Mouse (Mus musculus) E14TG2a.4 (cell line): ENCODE measurements around the gene Olfr836.
"Not testable (repeated sequence)": the region's sequence is repeated elsewhere in the genome, so short reads cannot be mapped to it uniquely, and the experiment has no call there.

Source experiments
- CTCF ChIP-seq: conservative IDR thresholded peaks from 2 replicates; pipeline ENCODE4 v1.5.1; 2014; ENCODE audit warnings: low read length
- NANOG ChIP-seq: IDR thresholded peaks from 2 replicates; pipeline ENCODE4 v1.6.1; 2014; ENCODE audit warnings: borderline replicate concordance, low read length, mixed read lengths
- POU5F1 ChIP-seq: IDR thresholded peaks from 2 replicates; pipeline ENCODE4 v1.6.1; 2014; ENCODE audit warnings: low read length, borderline replicate concordance

DNA sequence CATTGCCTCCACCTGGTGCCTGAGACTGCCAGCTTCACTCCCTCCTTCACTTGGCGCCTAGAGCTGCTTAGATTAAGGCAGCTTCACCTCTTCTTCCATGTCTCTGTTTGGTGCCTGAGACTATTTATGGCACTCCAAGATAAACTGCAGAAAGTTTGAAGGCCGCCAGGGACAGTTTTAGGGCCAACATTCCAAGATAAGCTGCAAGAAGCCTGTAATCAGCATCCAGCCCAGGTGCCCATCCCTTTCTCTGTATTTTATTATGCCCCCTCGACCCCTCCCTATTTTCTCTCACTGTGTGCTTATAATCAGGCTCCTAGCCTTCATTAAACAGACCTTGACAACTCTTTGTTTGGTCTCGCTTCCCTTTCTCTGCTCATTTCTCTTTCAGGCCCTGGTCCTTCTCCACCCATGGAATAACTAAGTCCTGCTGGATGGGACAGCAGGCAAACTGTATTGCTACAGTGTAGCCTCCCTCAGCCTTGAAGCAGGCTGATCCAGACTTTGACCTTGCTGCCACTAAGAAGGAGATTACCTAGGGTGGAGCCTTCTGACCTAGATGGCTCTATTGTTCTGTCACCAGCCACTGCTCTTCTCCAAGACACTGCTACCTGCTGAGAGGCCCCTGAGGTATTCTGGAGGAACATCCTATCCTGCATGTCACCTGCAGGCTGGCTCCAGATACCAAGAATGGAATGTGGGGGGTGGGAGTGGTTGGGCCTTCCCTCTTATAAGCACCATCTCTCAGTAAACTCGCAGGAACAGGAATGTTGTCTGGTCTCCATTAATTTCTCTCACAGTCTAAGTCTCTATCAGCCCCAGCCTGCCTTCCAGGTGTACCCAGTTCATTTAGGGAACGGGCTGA lies 27.1 kb upstream of the Olfr836 start:
- TF ChIP-seq CTCF, NANOG, POU5F1: not testable (repeated sequence)
